In the genomic region with DNA sequence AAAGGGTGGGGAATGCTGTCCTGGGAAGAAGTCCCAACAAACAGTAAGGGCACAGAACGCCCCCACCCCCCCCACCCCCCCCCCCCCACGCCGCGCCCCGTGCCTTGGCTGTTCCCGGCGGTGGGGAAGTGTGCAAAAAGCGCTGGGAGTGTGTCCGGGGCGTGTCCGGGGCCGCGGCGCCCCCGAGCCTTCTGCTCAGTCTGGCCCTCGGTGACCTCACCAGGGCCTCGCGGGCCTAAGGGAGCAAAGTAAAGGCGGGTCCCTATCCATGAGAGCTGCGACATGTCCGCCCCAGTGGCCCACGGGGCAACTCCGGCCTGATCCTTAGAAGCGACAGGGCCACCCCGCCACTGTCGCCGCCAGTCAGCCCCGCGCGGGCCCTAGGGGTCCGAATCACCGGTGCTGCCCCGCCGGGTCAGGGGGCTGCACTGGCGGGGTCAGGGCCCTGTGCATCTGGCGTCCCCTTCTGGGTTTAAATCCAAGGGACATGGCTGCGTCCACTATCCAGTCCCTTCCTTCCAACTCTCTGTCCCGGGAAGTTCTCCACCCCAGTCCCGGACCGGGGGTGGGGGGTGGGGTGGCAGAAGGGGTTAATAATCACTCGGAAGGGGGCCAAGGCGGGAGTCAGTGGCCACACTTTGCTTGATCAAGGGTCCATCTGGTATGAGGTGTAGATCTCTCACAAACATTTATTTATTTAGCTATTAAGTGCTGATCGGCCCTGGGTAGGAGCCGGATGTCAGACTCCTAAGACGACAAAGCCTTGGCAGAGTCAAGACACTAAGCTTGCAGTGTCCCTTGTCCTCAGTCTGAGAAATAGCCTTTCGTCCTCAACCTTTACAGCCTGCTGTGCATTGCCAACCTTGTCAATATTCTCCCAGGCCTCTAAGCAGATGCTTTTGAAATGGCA, we compare ENCODE assay signal across 8 mouse cellular contexts. TPM values are rescaled to one million over a fixed set of nuclear protein-coding genes. Genes with fewer than 3 reads are reported as not detected.
DNase-seq lines count a peak whose midpoint lies in the region; ATAC-seq and TF ChIP-seq lines count a peak whose summit lies in the region.

TSS of gene Wwc2 (minus strand) at position 14 of the 910 bp plus-strand sequence.

- no peaks in the 10 kb centered on the region for H3K9me3 ChIP-seq in ES-Bruce4 (replicated peaks; ENCODE audit: control insufficient read depth, insufficient read depth, low read length, poor library complexity, severe bottlenecking)
- H3K9me3 ChIP-seq in forebrain, embryonic 12.5 days, result no peaks in the 10 kb centered on the region
- H3K9me3 ChIP-seq in lung, embryonic 14.5 days (ENCODE audit: low read depth, low read length), result no peaks in the 10 kb centered on the region
- H3K9me3 ChIP-seq in neural tube, embryonic 15.5 days (replicated peaks), result no peaks in the 10 kb centered on the region

- intact Hi-C loops in heart, postnatal 14 days (cut with DNase I), result loop anchor here (2.0 kb wide), 1 partner anchor 16 kb away; no protein-coding TSS in a partner anchor

- H3K4me2 ChIP-seq in forebrain, embryonic 12.5 days, result peak within 1 kb of the TSS; percentile 96
- peak within 1 kb of the TSS; percentile 94 for H3K4me2 ChIP-seq in lung, embryonic 14.5 days
- H3K4me2 ChIP-seq in neural tube, embryonic 15.5 days, result peak within 1 kb of the TSS; percentile 95

- under 1% methylated on average over 46 of the region's 46 CpGs for WGBS in forebrain, embryonic 12.5 days
- WGBS in lung, embryonic 14.5 days, result 1% methylated on average over 44 of the region's 46 CpGs
- 1% methylated on average over 43 of the region's 46 CpGs for WGBS in neural tube, embryonic 15.5 days

- DNase-seq in heart, postnatal 14 days, result peak; percentile 89
- DNase-seq in layer of hippocampus, adult 18-20 months (ENCODE audit: low spot score in 2 of 2), result peak in 1 of 2 experiments; percentile 24
- DNase-seq in lung, embryonic 14.5 days, result peak; percentile 79
- peak; percentile 35 for DNase-seq in thymus, postnatal 14 days

- H3K36me3 ChIP-seq in ES-Bruce4 (ENCODE audit: control insufficient read depth, insufficient read depth, low read length, poor library complexity, severe bottlenecking), result no peaks in the 10 kb centered on the region; the same call in 1 of the 2 replicates
- no peaks in the 10 kb centered on the region for H3K36me3 ChIP-seq in forebrain, embryonic 12.5 days (replicated peaks)
- H3K36me3 ChIP-seq in lung, embryonic 14.5 days (ENCODE audit: insufficient read depth), result no peaks in the 10 kb centered on the region
- H3K36me3 ChIP-seq in neural tube, embryonic 15.5 days, result no peaks in the 10 kb centered on the region

- peak within 1 kb of the TSS; percentile 86 for H3K27ac ChIP-seq in ES-Bruce4 (ENCODE audit: insufficient read depth, low read length)
- peak within 1 kb of the TSS; percentile 98 for H3K27ac ChIP-seq in brown adipose tissue, adult 24 weeks (replicated peaks; ENCODE audit: low read depth, low read length)
- H3K27ac ChIP-seq in forebrain, embryonic 12.5 days, result peak within 1 kb of the TSS; percentile 79
- H3K27ac ChIP-seq in lung, embryonic 14.5 days (ENCODE audit: low read depth), result peak within 1 kb of the TSS; percentile 98
- H3K27ac ChIP-seq in neural tube, embryonic 15.5 days (replicated peaks), result peak within 1 kb of the TSS; percentile 78

- no peaks in the 10 kb centered on the region for H3K27me3 ChIP-seq in ES-Bruce4 (ENCODE audit: control insufficient read depth, insufficient read depth, low read length, poor library complexity, severe bottlenecking)
- H3K27me3 ChIP-seq in forebrain, embryonic 12.5 days, result no peaks in the 10 kb centered on the region
- H3K27me3 ChIP-seq in lung, embryonic 14.5 days (ENCODE audit: insufficient read depth, low read length), result no peaks in the 10 kb centered on the region
- no peaks in the 10 kb centered on the region for H3K27me3 ChIP-seq in neural tube, embryonic 15.5 days (replicated peaks)

- H3K4me3 ChIP-seq in ES-Bruce4 (ENCODE audit: low read depth, low read length), result peak within 1 kb of the TSS; percentile 83
- peak within 1 kb of the TSS; percentile 94 for H3K4me3 ChIP-seq in brown adipose tissue, adult 24 weeks (ENCODE audit: insufficient read depth, low read depth, low read length)
- peak within 1 kb of the TSS; percentile 79 for H3K4me3 ChIP-seq in forebrain, embryonic 12.5 days (replicated peaks)
- peak within 1 kb of the TSS; percentile 89 for H3K4me3 ChIP-seq in lung, embryonic 14.5 days (ENCODE audit: low read depth, low read length)
- peak within 1 kb of the TSS; percentile 80 for H3K4me3 ChIP-seq in neural tube, embryonic 15.5 days (replicated peaks)

- TF ChIP-seq EP300 in ES-Bruce4 (IDR thresholded peaks at IDR 0.05; ENCODE audit: insufficient read depth, low read depth, low read length), result no peak

- no peak for TF ChIP-seq CTCF in ES-Bruce4 (IDR thresholded peaks at IDR 0.05; ENCODE audit: low read depth, low read length)
- TF ChIP-seq CTCF in lung, embryonic 14.5 days (IDR thresholded peaks at IDR 0.05; ENCODE audit: low read depth), result no peak

- H3K4me1 ChIP-seq in ES-Bruce4 (ENCODE audit: control insufficient read depth, insufficient read depth, low read length), result peaks cover 4% of the 10 kb centered on the region
- H3K4me1 ChIP-seq in brown adipose tissue, adult 24 weeks (ENCODE audit: control insufficient read depth, insufficient read depth, insufficient read length, low read length), result peaks cover 8% of the 10 kb centered on the region
- H3K4me1 ChIP-seq in forebrain, embryonic 12.5 days, result peaks cover 17% of the 10 kb centered on the region
- H3K4me1 ChIP-seq in lung, embryonic 14.5 days (ENCODE audit: insufficient read depth), result peaks cover 13% of the 10 kb centered on the region
- peaks cover 38% of the 10 kb centered on the region for H3K4me1 ChIP-seq in neural tube, embryonic 15.5 days

- peak within 1 kb of the TSS; percentile 99 for H3K9ac ChIP-seq in ES-Bruce4 (ENCODE audit: low read depth, poor library complexity, severe bottlenecking)
- H3K9ac ChIP-seq in forebrain, embryonic 12.5 days, result peak within 1 kb of the TSS; percentile 89
- H3K9ac ChIP-seq in lung, embryonic 14.5 days, result peak within 1 kb of the TSS; percentile 93
- peak within 1 kb of the TSS; percentile 89 for H3K9ac ChIP-seq in neural tube, embryonic 15.5 days (replicated peaks)

- peak; percentile 50 for ATAC-seq in forebrain, embryonic 12.5 days (ENCODE audit: low FRiP score)
- peak; percentile 68 for ATAC-seq in lung, embryonic 14.5 days (ENCODE audit: insufficient read depth)
- peak; percentile 45 for ATAC-seq in neural tube, embryonic 15.5 days (ENCODE audit: low FRiP score)

- TF ChIP-seq POLR2A in ES-Bruce4 (IDR thresholded peaks at IDR 0.05; ENCODE audit: insufficient read depth, low read length), result no peak

RNA-seq across cellular contexts. Expression of gene Wwc2, which starts in this region (rescaled TPM):
- 42.2 and 43.0 TPM in 2 replicates for polyA plus RNA-seq in ES-Bruce4 (2011; ENCODE audit: insufficient read depth, insufficient read length, low read depth, missing spikeins)
- 12.6 and 14.1 TPM in 2 replicates for polyA plus RNA-seq in brown adipose tissue, adult 24 weeks (2012; ENCODE audit: insufficient read depth, insufficient read length, missing spikeins)
- 8.8 and 9.1 TPM in 2 replicates for polyA plus RNA-seq in forebrain, embryonic 12.5 days (2016; fragmentation: Nextera tagmentation; extraction: Ambion mirVana)
- 10 to 100 TPM; 33.2 to 33.4 TPM for total RNA-seq in heart, postnatal 14 days (2021)
- total RNA-seq in layer of hippocampus, adult 18-20 months (2021), result 10 to 100 TPM; 25.6 to 25.9 TPM
- polyA plus RNA-seq in lung, embryonic 14.5 days (2014; fragmentation: Nextera tagmentation; extraction: Ambion mirVana), result 16.6 and 17.1 TPM in 2 replicates
- 5.8 and 6.1 TPM in 2 replicates for polyA plus RNA-seq in neural tube, embryonic 15.5 days (2015; fragmentation: Nextera tagmentation; extraction: Ambion mirVana)
